Mouse (Mus musculus): ENCODE results near the gene Gprc5d. TPM values are rescaled to one million over a fixed set of nuclear protein-coding genes. Genes with fewer than 3 reads are reported as not detected.

The Gprc5d gene
- polyA plus RNA-seq, 1 experiment from 2014 or later = not detected

Other genes starting within 250 kb of the Gprc5d start
- 28.7 and 28.8 TPM in 2 replicates for gene Gpr19, start 219.7 kb downstream of the Gprc5d start, polyA plus RNA-seq (2016; fragmentation: Nextera tagmentation; extraction: Ambion mirVana)
- 17.9 and 19.0 TPM in 2 replicates for gene Cdkn1b, start 197.9 kb downstream of the Gprc5d start, polyA plus RNA-seq (2016; fragmentation: Nextera tagmentation; extraction: Ambion mirVana)
- gene Apold1, start 136.6 kb downstream of the Gprc5d start, polyA plus RNA-seq (2016; fragmentation: Nextera tagmentation; extraction: Ambion mirVana) = 2.5 and 3.1 TPM in 2 replicates
- 115 and 116 TPM in 2 replicates for gene Ddx47, start 106.7 kb downstream of the Gprc5d start, polyA plus RNA-seq (2016; fragmentation: Nextera tagmentation; extraction: Ambion mirVana)
- 3.8 and 4.0 TPM in 2 replicates for gene Gprc5a, start 52.6 kb downstream of the Gprc5d start, polyA plus RNA-seq (2016; fragmentation: Nextera tagmentation; extraction: Ambion mirVana)
- gene Fam234b, start 79.7 kb upstream of the Gprc5d start, polyA plus RNA-seq (2016; fragmentation: Nextera tagmentation; extraction: Ambion mirVana) = 23.3 and 25.4 TPM in 2 replicates
- 3.5 and 7.6 TPM in 2 replicates for gene Hebp1, start 79.7 kb upstream of the Gprc5d start, polyA plus RNA-seq (2016; fragmentation: Nextera tagmentation; extraction: Ambion mirVana)
- gene Gsg1, start 136.1 kb upstream of the Gprc5d start, polyA plus RNA-seq (2016; fragmentation: Nextera tagmentation; extraction: Ambion mirVana) = 0.16 TPM in 1 of 2 replicates, not detected in the other
- gene Pbp2, start 192.1 kb upstream of the Gprc5d start, polyA plus RNA-seq (2016; fragmentation: Nextera tagmentation; extraction: Ambion mirVana) = not detected in 2 replicates
- gene Emp1, start 244.3 kb upstream of the Gprc5d start, polyA plus RNA-seq (2016; fragmentation: Nextera tagmentation; extraction: Ambion mirVana) = 3.4 and 5.1 TPM in 2 replicates

Measured in forebrain, embryonic 10.5 days (tissue).